Mouse (Mus musculus) erythroblast, embryonic 14.5 days (primary cell): ENCODE data around the gene Cst8. TPM values are rescaled to one million over a fixed set of nuclear protein-coding genes. Genes with fewer than 3 reads are reported as not detected.

ENCODE experiments used
- H3K27me3 ChIP-seq: 2 replicates; pipeline ENCODE4 v1.6.1; 2012; ENCODE audit warnings: inconsistent platforms; ENCODE audit not compliant: control insufficient read depth
- H3K36me3 ChIP-seq: 2 replicates; pipeline ENCODE4 v1.6.1; 2012; ENCODE audit warnings: mild to moderate bottlenecking, inconsistent platforms; ENCODE audit not compliant: control insufficient read depth
- H3K4me1 ChIP-seq: 2 replicates; pipeline ENCODE4 v1.6.1; 2012; ENCODE audit warnings: inconsistent platforms; ENCODE audit not compliant: control insufficient read depth
- H3K4me3 ChIP-seq: replicated peaks from 2 replicates; pipeline ENCODE3; 2012; ENCODE audit warnings: moderate library complexity, mild to moderate bottlenecking, inconsistent platforms
- H3K9me3 ChIP-seq: 2 replicates; pipeline ENCODE4 v1.6.1; 2012; ENCODE audit warnings: low read length, inconsistent platforms, mixed read lengths; ENCODE audit not compliant: control insufficient read depth
- GATA1 ChIP-seq: IDR thresholded peaks from 2 replicates; pipeline ENCODE4 v1.6.1; 2012; ENCODE audit warnings: low read length, inconsistent platforms, mixed read lengths
- TAL1 ChIP-seq: IDR thresholded peaks from 3 replicates; pipeline ENCODE4 v1.6.1; 2012; ENCODE audit warnings: low read length, inconsistent platforms, mixed read lengths
- polyA plus RNA-seq: library from polyadenylated mRNA; stranded (reverse); fragments of >175 nt; gene quantifications from 2 replicates; pipeline ENCODE4 v1.2.3, GENCODE M21; 2012

Cst8 gene
- polyA plus RNA-seq, 1 experiment, result not detected

DNA sequence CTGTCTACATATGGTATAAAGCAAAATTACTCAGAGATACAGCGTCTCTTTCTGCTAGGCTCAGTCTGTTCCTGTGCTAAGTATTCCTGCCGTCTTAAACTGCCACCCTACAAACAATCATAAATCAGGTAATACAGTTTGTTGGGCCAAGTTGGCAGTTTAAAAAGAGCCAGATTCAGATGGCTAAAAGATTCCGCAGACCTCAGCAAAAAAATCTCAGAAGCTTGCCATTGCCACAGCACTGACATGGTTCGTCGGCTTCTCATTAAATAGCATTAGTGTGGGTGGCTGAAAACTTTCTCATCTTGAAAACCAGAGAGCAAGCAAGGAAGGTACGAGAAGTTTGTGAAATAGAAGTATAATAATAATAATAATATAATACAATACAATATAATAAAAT, 8.1 kb downstream of the Cst8 start:
- no peaks in the 10 kb centered on the region for H3K27me3 ChIP-seq
- no peaks in the 10 kb centered on the region for H3K9me3 ChIP-seq
- no peak overlapping the region for H3K4me3 ChIP-seq
- no peak for TF ChIP-seq TAL1
- TF ChIP-seq GATA1, result no peak
- H3K36me3 ChIP-seq, result no peaks in the 10 kb centered on the region
- H3K4me1 ChIP-seq, result no peaks in the 10 kb centered on the region

DNA sequence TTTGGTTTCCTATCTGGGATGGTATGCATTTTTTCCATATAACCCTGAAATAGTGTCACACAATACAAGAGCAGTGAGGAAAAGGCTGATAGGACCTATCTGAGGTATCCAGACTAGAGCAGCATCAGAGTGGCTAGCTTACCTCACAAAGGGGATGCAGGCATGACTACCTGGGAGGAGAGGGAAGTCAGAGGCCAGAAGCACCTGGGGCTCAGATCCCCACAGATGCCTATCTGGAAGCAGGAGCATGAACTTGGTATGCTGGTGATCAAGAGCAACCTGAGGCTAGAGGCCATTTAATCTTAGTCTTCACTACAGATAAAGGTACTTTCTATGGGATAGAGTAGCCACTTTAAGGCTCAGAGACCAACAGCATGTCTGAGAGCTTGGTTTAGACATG, 21.3 kb downstream of the Cst8 start, which contains the start of gene Cst13:
Cst13 (plus strand) TSS at position 173 of the 400 bp plus-strand sequence.
- Histone ChIP-seq H3K4me3 (no peak within 1 kb of the TSS), H3K4me1 (no peaks in the 10 kb centered on the region), H3K27me3 (no peaks in the 10 kb centered on the region), H3K9me3 (no peaks in the 10 kb centered on the region), H3K36me3 (no peaks in the 10 kb centered on the region)
- TF ChIP-seq TAL1, result no peak
- no peak for TF ChIP-seq GATA1

- no peaks in the 10 kb centered on the region for H3K4me1 ChIP-seq
- no peaks in the 10 kb centered on the region for H3K36me3 ChIP-seq
- H3K4me3 ChIP-seq, result no peak overlapping the region
- no peaks in the 10 kb centered on the region for H3K9me3 ChIP-seq
- TF ChIP-seq GATA1, result no peak
- no peak for TF ChIP-seq TAL1
- H3K27me3 ChIP-seq, result no peaks in the 10 kb centered on the region
Measured at GRCm38 (mm10) chr2:148825986-148826385, 27.4 kb downstream of the Cst8 start.

GRCm38 (mm10) chr2:148834912-148835311, 36.3 kb downstream of the Cst8 start, which contains the start of gene Cst9:
Cst9 (plus strand) TSS chr2:148835147.
- Histone ChIP-seq H3K27me3 (no peaks in the 10 kb centered on the region), H3K9me3 (no peaks in the 10 kb centered on the region), H3K4me1 (no peaks in the 10 kb centered on the region), H3K36me3 (no peaks in the 10 kb centered on the region), H3K4me3 (no peak within 1 kb of the TSS)
- no peak for TF ChIP-seq GATA1

DNA sequence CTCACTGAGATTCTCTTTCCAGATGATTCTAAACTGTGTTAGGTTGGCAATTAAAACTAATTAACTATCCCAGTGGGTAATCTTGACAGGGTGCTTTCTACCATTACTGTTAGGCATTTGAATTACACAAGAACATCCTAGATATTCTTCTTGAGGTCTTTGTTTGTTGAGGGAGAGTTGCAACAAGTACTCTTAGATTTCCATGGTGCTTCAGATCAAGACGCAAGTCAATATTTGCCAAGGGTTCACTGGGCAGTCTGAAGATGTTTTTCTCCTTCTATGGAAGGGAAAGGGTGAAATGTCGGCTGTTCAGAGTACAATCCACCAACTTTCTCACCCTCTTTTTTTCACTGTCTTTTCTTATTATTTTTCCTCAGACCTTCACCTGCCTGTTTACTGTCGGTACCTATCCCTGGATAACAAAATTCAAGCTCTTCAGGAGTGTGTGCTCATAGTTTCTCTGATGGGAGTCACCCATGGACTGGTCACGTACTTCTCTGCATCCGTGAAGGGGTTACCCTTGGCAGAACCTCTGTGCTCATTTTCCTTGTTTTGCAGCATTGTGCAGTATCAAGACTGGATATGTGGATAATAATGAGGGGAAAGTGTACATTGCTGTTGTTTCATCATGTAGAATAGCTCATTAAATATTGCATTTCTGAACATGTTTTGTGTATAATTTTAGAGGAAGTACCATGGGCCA, 39.6 kb downstream of the Cst8 start:
- no peaks in the 10 kb centered on the region for H3K4me1 ChIP-seq
- no peak overlapping the region for H3K4me3 ChIP-seq
- H3K27me3 ChIP-seq, result no peaks in the 10 kb centered on the region
- no peaks in the 10 kb centered on the region for H3K36me3 ChIP-seq
- no peak for TF ChIP-seq GATA1
- no peak for TF ChIP-seq TAL1
- H3K9me3 ChIP-seq, result no peaks in the 10 kb centered on the region

DNA sequence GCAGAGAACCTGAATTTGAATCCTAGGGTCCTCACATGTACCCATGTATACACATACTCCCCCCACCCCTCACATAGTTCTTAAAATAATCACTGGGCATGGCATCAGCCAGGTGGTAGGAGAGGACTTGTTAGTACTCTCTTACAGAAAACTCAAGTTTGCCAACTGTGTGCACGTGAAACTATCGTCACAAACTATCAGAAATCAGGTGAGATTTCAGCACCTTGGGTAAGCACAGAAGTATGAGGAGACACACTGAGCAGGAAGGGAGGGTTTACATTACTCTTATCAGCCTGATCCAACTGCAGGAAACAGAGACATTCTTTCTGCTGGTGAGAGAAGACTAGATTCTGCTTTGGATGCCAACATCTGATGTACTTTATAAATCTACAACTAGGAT, 40.6 kb downstream of the Cst8 start:
- H3K36me3 ChIP-seq, result no peaks in the 10 kb centered on the region
- H3K9me3 ChIP-seq, result no peaks in the 10 kb centered on the region
- no peaks in the 10 kb centered on the region for H3K4me1 ChIP-seq
- no peaks in the 10 kb centered on the region for H3K27me3 ChIP-seq
- TF ChIP-seq TAL1 (no peak), GATA1 (no peak)
- H3K4me3 ChIP-seq, result no peak overlapping the region

- Histone ChIP-seq H3K9me3 (no peaks in the 10 kb centered on the region), H3K4me3 (no peak overlapping the region)
- TF ChIP-seq TAL1 (no peak), GATA1 (no peak)
Measured at GRCm38 (mm10) chr2:148851116-148851906, 52.7 kb downstream of the Cst8 start.

More at GRCm38 (mm10) chr2:148851116-148851906, 52.7 kb downstream of the Cst8 start:
- Histone ChIP-seq H3K27me3 (no peaks in the 10 kb centered on the region), H3K4me1 (no peaks in the 10 kb centered on the region), H3K36me3 (no peaks in the 10 kb centered on the region)

Other genes with a start within 250 kb of the Cst8 start
- gene Nxt1, start 126.2 kb upstream of the Cst8 start, polyA plus RNA-seq, result 4.3 and 4.6 TPM in 2 replicates
- gene Gzf1, start 117.8 kb upstream of the Cst8 start, polyA plus RNA-seq, result 0.06 and 0.09 TPM in 2 replicates
- gene Napb, start 66.3 kb upstream of the Cst8 start, polyA plus RNA-seq, result not detected in 2 replicates
- not detected in 2 replicates for gene Cstl1, start 48.4 kb upstream of the Cst8 start, polyA plus RNA-seq
- not detected in 2 replicates for gene Cst11, start 27.3 kb upstream of the Cst8 start, polyA plus RNA-seq
- not detected in 2 replicates for gene 8030411F24Rik, start 16.8 kb upstream of the Cst8 start, polyA plus RNA-seq
- not detected in 2 replicates for gene Cst12, start 9.4 kb upstream of the Cst8 start, polyA plus RNA-seq
- not detected in 2 replicates for gene Cst13, start 21.3 kb downstream of the Cst8 start, polyA plus RNA-seq
- not detected in 2 replicates for gene Cst9, start 36.4 kb downstream of the Cst8 start, polyA plus RNA-seq
- gene 9230104L09Rik, start 66.3 kb downstream of the Cst8 start, polyA plus RNA-seq, result not detected in 2 replicates
- gene Cst3, start 76.9 kb downstream of the Cst8 start, polyA plus RNA-seq, result 7.4 and 8.3 TPM in 2 replicates
- not detected in 2 replicates for gene Gm1330, start 204.5 kb downstream of the Cst8 start, polyA plus RNA-seq
- not detected in 2 replicates for gene Gm10750, start 218.5 kb downstream of the Cst8 start, polyA plus RNA-seq